Mouse (Mus musculus): ENCODE measurements around the gene Mettl7b. TPM values are rescaled to one million over a fixed set of nuclear protein-coding genes. Genes with fewer than 3 reads are reported as not detected.

The Mettl7b gene
- polyA plus RNA-seq, 1 experiment, result 0.28 TPM

GRCm38 (mm10) chr10:128972841-128973240 lies 12.1 kb upstream of the Mettl7b start:
- no peak for DNase-seq
- 91% methylated on average over 4 of the region's 4 CpGs for WGBS
- no peak for TF ChIP-seq POLR2A (IDR thresholded peaks at IDR 0.05; ENCODE audit: control insufficient read depth, extremely low read depth, insufficient read depth, low read length, poor library complexity)
- H3K36me3 ChIP-seq (ENCODE audit: control insufficient read depth, insufficient read depth, low read length), result no peaks in the 10 kb centered on the region
- H3K27me3 ChIP-seq (ENCODE audit: control insufficient read depth, insufficient read depth, low read length), result no peaks in the 10 kb centered on the region
- no peaks in the 10 kb centered on the region for H3K4me1 ChIP-seq (replicated peaks; ENCODE audit: control insufficient read depth, insufficient read depth, low read length)
- H3K4me3 ChIP-seq (ENCODE audit: control insufficient read depth, insufficient read depth, low read length), result no peak overlapping the region
- no peak overlapping the region for H3K27ac ChIP-seq (ENCODE audit: control insufficient read depth, insufficient read depth, low read length)

- H3K36me3 ChIP-seq (ENCODE audit: control insufficient read depth, insufficient read depth, low read length), result no peaks in the 10 kb centered on the region
- TF ChIP-seq CTCF (IDR thresholded peaks at IDR 0.05; ENCODE audit: borderline replicate concordance, control insufficient read depth, extremely low read depth, insufficient read depth, low read length, poor library complexity) (no peak), POLR2A (IDR thresholded peaks at IDR 0.05; ENCODE audit: control insufficient read depth, extremely low read depth, insufficient read depth, low read length, poor library complexity) (no peak)
- no peak for DNase-seq
- no peaks in the 10 kb centered on the region for H3K27me3 ChIP-seq (ENCODE audit: control insufficient read depth, insufficient read depth, low read length)
- H3K27ac ChIP-seq (ENCODE audit: control insufficient read depth, insufficient read depth, low read length), result no peak overlapping the region
- no peak overlapping the region for H3K4me3 ChIP-seq (ENCODE audit: control insufficient read depth, insufficient read depth, low read length)
- WGBS, result 64% methylated on average over 1 of the region's 1 CpGs
- H3K4me1 ChIP-seq (replicated peaks; ENCODE audit: control insufficient read depth, insufficient read depth, low read length), result no peaks in the 10 kb centered on the region
Observed at GRCm38 (mm10) chr10:128970740-128971250, 10.0 kb upstream of the Mettl7b start.

GRCm38 (mm10) chr10:128968341-128968749 lies 7.6 kb upstream of the Mettl7b start:
- Histone ChIP-seq H3K4me3 (ENCODE audit: control insufficient read depth, insufficient read depth, low read length) (no peak overlapping the region), H3K27me3 (ENCODE audit: control insufficient read depth, insufficient read depth, low read length) (no peaks in the 10 kb centered on the region), H3K4me1 (replicated peaks; ENCODE audit: control insufficient read depth, insufficient read depth, low read length) (no peaks in the 10 kb centered on the region), H3K27ac (ENCODE audit: control insufficient read depth, insufficient read depth, low read length) (no peak overlapping the region), H3K36me3 (ENCODE audit: control insufficient read depth, insufficient read depth, low read length) (no peaks in the 10 kb centered on the region)
- TF ChIP-seq CTCF (IDR thresholded peaks at IDR 0.05; ENCODE audit: borderline replicate concordance, control insufficient read depth, extremely low read depth, insufficient read depth, low read length, poor library complexity) (no peak), POLR2A (IDR thresholded peaks at IDR 0.05; ENCODE audit: control insufficient read depth, extremely low read depth, insufficient read depth, low read length, poor library complexity) (no peak)
- WGBS, result 44% methylated on average over 1 of the region's 1 CpGs
- DNase-seq, result no peak

GRCm38 (mm10) chr10:128965871-128966270 lies 5.1 kb upstream of the Mettl7b start:
- H3K4me3 ChIP-seq (ENCODE audit: control insufficient read depth, insufficient read depth, low read length), result no peak overlapping the region
- 57% methylated on average over 6 of the region's 6 CpGs for WGBS
- TF ChIP-seq POLR2A (IDR thresholded peaks at IDR 0.05; ENCODE audit: control insufficient read depth, extremely low read depth, insufficient read depth, low read length, poor library complexity), result no peak
- no peaks in the 10 kb centered on the region for H3K27me3 ChIP-seq (ENCODE audit: control insufficient read depth, insufficient read depth, low read length)
- no peaks in the 10 kb centered on the region for H3K36me3 ChIP-seq (ENCODE audit: control insufficient read depth, insufficient read depth, low read length)
- DNase-seq, result no peak
- H3K27ac ChIP-seq (ENCODE audit: control insufficient read depth, insufficient read depth, low read length), result no peak overlapping the region
- peaks cover under 1% of the 10 kb centered on the region; the same call in 1 of the 2 replicates for H3K4me1 ChIP-seq (replicated peaks; ENCODE audit: control insufficient read depth, insufficient read depth, low read length)

- H3K4me1 ChIP-seq (replicated peaks; ENCODE audit: control insufficient read depth, insufficient read depth, low read length), result peaks cover 8% of the 10 kb centered on the region
- 90% methylated on average over 2 of the region's 2 CpGs for WGBS
- no peak overlapping the region for H3K4me3 ChIP-seq (ENCODE audit: control insufficient read depth, insufficient read depth, low read length)
- no peak for TF ChIP-seq CTCF (IDR thresholded peaks at IDR 0.05; ENCODE audit: borderline replicate concordance, control insufficient read depth, extremely low read depth, insufficient read depth, low read length, poor library complexity)
- no peak overlapping the region for H3K27ac ChIP-seq (ENCODE audit: control insufficient read depth, insufficient read depth, low read length)
- DNase-seq, result no peak
- no peaks in the 10 kb centered on the region for H3K27me3 ChIP-seq (ENCODE audit: control insufficient read depth, insufficient read depth, low read length)
- no peaks in the 10 kb centered on the region for H3K36me3 ChIP-seq (ENCODE audit: control insufficient read depth, insufficient read depth, low read length)
Observed at GRCm38 (mm10) chr10:128964961-128965360, 4.2 kb upstream of the Mettl7b start.

GRCm38 (mm10) chr10:128960142-128960541 lies 646 bp downstream of the Mettl7b start:
- Histone ChIP-seq H3K27me3 (ENCODE audit: control insufficient read depth, insufficient read depth, low read length) (no peaks in the 10 kb centered on the region), H3K4me1 (replicated peaks; ENCODE audit: control insufficient read depth, insufficient read depth, low read length) (peaks cover 10% of the 10 kb centered on the region), H3K27ac (ENCODE audit: control insufficient read depth, insufficient read depth, low read length) (no peak overlapping the region), H3K4me3 (ENCODE audit: control insufficient read depth, insufficient read depth, low read length) (no peak overlapping the region), H3K36me3 (ENCODE audit: control insufficient read depth, insufficient read depth, low read length) (no peaks in the 10 kb centered on the region)
- TF ChIP-seq POLR2A (IDR thresholded peaks at IDR 0.05; ENCODE audit: control insufficient read depth, extremely low read depth, insufficient read depth, low read length, poor library complexity) (no peak), CTCF (IDR thresholded peaks at IDR 0.05; ENCODE audit: borderline replicate concordance, control insufficient read depth, extremely low read depth, insufficient read depth, low read length, poor library complexity) (no peak)
- WGBS, result 96% methylated on average over 4 of the region's 4 CpGs
- no peak for DNase-seq

GRCm38 (mm10) chr10:128958340-128958739 lies 2.4 kb downstream of the Mettl7b start:
- Histone ChIP-seq H3K4me1 (replicated peaks; ENCODE audit: control insufficient read depth, insufficient read depth, low read length) (peaks cover 10% of the 10 kb centered on the region), H3K27ac (ENCODE audit: control insufficient read depth, insufficient read depth, low read length) (no peak overlapping the region)
- 95% methylated on average over 10 of the region's 10 CpGs for WGBS

More at GRCm38 (mm10) chr10:128958340-128958739, 2.4 kb downstream of the Mettl7b start:
- TF ChIP-seq POLR2A (IDR thresholded peaks at IDR 0.05; ENCODE audit: control insufficient read depth, extremely low read depth, insufficient read depth, low read length, poor library complexity), result no peak
- no peak for TF ChIP-seq CTCF (IDR thresholded peaks at IDR 0.05; ENCODE audit: borderline replicate concordance, control insufficient read depth, extremely low read depth, insufficient read depth, low read length, poor library complexity)
- no peak for DNase-seq
- Histone ChIP-seq H3K36me3 (ENCODE audit: control insufficient read depth, insufficient read depth, low read length) (no peaks in the 10 kb centered on the region), H3K4me3 (ENCODE audit: control insufficient read depth, insufficient read depth, low read length) (no peak overlapping the region), H3K27me3 (ENCODE audit: control insufficient read depth, insufficient read depth, low read length) (no peaks in the 10 kb centered on the region)

Measured in thymus, adult 2 months (tissue).